Mouse (Mus musculus) embryo, embryonic 9.5 days (tissue): ENCODE results near the gene Gm14781.
"Not testable (repeated sequence)": the region's sequence is repeated elsewhere in the genome, so short reads cannot be mapped to it uniquely, and the experiment has no call there.

Source experiments
- DNase-seq: peaks from one replicate; pipeline ENCODE4 v3.0.0-alpha.2; 2017; ENCODE audit errors: extremely low spot score

Gene Gm14781

DNA sequence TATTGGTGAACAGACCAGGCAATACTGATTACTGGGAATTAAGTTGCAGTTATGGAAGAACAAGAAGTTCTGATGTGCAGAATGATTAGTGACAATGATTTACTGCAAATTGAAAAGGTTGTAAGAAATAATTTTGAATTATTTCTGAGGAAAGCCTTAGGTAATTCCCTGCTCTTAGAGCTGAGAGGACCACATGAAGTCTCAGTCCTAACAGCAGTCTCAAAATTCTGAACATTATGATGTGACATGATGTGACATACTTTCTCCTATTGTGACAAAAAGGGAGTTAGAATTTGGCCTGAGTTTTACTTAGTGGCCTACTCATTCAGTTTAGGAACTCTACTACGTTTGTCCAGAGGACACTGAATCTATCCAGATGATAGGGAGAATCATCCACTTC lies at the start of gene Gm14781:
TSS of gene Gm14781 (plus strand) at position 301 of the 400 bp plus-strand sequence.
- not testable (repeated sequence) for DNase-seq

DNA sequence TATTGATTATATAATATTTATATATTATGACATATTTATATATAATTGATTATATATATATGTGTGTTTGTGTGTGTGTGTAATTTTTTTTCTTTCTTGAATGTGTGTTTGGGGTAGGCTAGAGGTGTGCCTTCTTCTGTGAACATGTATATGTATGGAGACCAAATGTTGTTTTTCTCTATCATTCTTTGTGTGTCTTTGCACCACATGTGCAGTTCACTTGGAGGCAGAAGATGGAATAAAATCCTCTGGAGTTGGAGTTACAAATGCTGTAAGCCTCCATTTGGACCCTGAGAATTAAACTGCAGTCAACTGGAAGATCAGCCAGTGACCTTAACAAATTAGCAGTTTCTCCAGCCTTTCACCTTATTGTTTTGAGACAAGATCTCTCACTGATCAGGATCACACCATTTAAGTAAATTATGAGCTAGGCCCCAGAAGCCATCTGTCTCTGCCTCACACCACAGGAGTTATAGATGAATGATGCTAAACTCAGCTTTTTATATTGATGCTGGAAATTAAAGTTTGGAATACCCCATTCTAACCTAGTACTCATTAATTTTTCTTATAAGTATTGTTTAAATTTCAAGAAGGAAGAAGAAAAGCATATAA lies 23.1 kb downstream of the Gm14781 start:
- not testable (repeated sequence) for DNase-seq
